Mouse (Mus musculus): ENCODE data around the gene Ralbp1.

The Ralbp1 gene

DNA sequence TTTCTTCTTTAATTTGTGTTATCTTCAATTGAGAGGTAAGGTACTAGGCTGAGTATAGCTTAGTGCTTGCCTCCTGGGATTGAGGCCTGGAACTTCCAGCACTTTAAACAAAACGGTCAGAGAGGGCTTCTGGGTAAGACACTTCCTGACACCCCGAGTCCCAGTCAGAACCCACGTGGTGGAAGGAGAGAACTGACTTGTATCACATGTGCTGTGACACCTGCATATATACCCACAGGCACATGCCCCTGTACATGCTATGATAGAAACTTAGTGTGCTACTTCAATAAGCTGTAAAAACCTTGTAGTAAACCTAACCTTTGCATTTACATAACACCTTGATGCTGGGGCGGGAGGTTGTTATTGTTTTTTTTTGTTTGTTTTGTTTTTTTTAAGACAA lies 87.2 kb downstream of the Ralbp1 start:
- DNase-seq (ENCODE audit: low read depth, low spot score): no peak

All from retina, adult 2 months (tissue).